Mouse (Mus musculus) forelimb bud, embryonic 11.5 days (tissue): ENCODE data around the gene Pomgnt2.

Experiments used
- DNase-seq: peaks from one replicate; pipeline ENCODE4 v3.0.0-alpha.2; 2012; ENCODE audit warnings: low read depth, low spot score

Gene Pomgnt2

GRCm38 (mm10) chr9:122013629-122014028 lies 16.7 kb upstream of the Pomgnt2 start:
- no peak for DNase-seq

- no peak for DNase-seq
Measured at GRCm38 (mm10) chr9:122012816-122013215, 15.9 kb upstream of the Pomgnt2 start.

- no peak for DNase-seq
Measured at GRCm38 (mm10) chr9:122010751-122011150, 13.8 kb upstream of the Pomgnt2 start.

- no peak for DNase-seq
Measured at GRCm38 (mm10) chr9:122008876-122009275, 12.0 kb upstream of the Pomgnt2 start.

GRCm38 (mm10) chr9:122006609-122007008 lies 9.7 kb upstream of the Pomgnt2 start:
- peak; percentile 80 for DNase-seq

- no peak for DNase-seq
Measured at GRCm38 (mm10) chr9:122006175-122006574, 9.3 kb upstream of the Pomgnt2 start.

GRCm38 (mm10) chr9:121997978-121998377 lies 1.1 kb upstream of the Pomgnt2 start:
- DNase-seq, result no peak

GRCm38 (mm10) chr9:121995508-121996131 lies 1.3 kb downstream of the Pomgnt2 start:
- DNase-seq, result peak; percentile 70

- no peak for DNase-seq
Measured at GRCm38 (mm10) chr9:121995077-121995476, 1.8 kb downstream of the Pomgnt2 start.

GRCm38 (mm10) chr9:121993047-121993446 lies 3.9 kb downstream of the Pomgnt2 start:
- no peak for DNase-seq

- no peak for DNase-seq
Measured at GRCm38 (mm10) chr9:121991041-121991440, 5.9 kb downstream of the Pomgnt2 start.

GRCm38 (mm10) chr9:121989536-121989935 lies 7.4 kb downstream of the Pomgnt2 start:
- no peak for DNase-seq

- no peak for DNase-seq
Measured at GRCm38 (mm10) chr9:121988910-121989309, 8.0 kb downstream of the Pomgnt2 start.

GRCm38 (mm10) chr9:121984465-121985461 lies 12.1 kb downstream of the Pomgnt2 start:
- peak; percentile 72 for DNase-seq

GRCm38 (mm10) chr9:121983504-121983903 lies 13.4 kb downstream of the Pomgnt2 start:
- DNase-seq, result peak; percentile 37

- no peak for DNase-seq
Measured at GRCm38 (mm10) chr9:121982665-121983064, 14.2 kb downstream of the Pomgnt2 start.

- DNase-seq, result no peak
Measured at GRCm38 (mm10) chr9:121982214-121982613, 14.7 kb downstream of the Pomgnt2 start.

GRCm38 (mm10) chr9:121981466-121982105 lies 15.3 kb downstream of the Pomgnt2 start:
- DNase-seq, result no peak

GRCm38 (mm10) chr9:121981046-121981445 lies 15.9 kb downstream of the Pomgnt2 start:
- DNase-seq, result no peak

GRCm38 (mm10) chr9:121975321-121975720 lies 21.6 kb downstream of the Pomgnt2 start:
- no peak for DNase-seq

GRCm38 (mm10) chr9:121974141-121974986 lies 22.5 kb downstream of the Pomgnt2 start:
- DNase-seq, result no peak
